Mouse (Mus musculus) small intestine, adult 2 months (tissue): ENCODE data around the gene Tnni3k.

Experiments used
- CTCF ChIP-seq: fragments of 200-500 bp; IDR thresholded peaks from 2 replicates; pipeline ENCODE4 v1.5.1; 2012; ENCODE audit warnings: low read depth, mild to moderate bottlenecking, control low read depth, inconsistent platforms, low read length, moderate library complexity, mixed read lengths; ENCODE audit not compliant: insufficient replicate concordance, insufficient read length; ENCODE audit errors: extremely low read depth
- POLR2A ChIP-seq: fragments of 200-500 bp; IDR thresholded peaks from 2 replicates; pipeline ENCODE4 v1.6.1; 2012; ENCODE audit warnings: low read depth, mild to moderate bottlenecking, control low read depth, inconsistent platforms, low read length, moderate library complexity

DNA sequence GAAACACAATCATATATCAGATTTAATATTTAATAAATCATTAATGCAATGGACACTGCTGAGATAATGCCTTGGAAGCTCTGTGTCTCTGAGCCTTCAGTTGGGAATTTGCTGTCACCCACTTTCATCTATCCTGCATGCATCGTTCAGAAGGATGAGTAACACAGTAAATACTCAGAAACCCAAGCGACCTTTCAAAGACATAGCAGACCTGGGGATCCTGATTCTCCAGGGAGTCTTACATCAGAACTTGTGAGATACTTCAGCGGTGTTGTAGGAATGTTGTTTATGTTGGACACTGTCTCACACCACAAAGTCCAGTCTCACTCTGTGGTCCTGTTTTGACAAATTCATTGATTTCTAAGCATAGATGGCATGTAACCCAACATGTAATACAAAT, 294.1 kb downstream of the Tnni3k start:
- no peak for TF ChIP-seq CTCF
- TF ChIP-seq POLR2A: no peak
